Mouse (Mus musculus) kidney, embryonic 14.5 days (tissue): ENCODE measurements around the gene Sirpb1a. TPM values are rescaled to one million over a fixed set of nuclear protein-coding genes. Genes with fewer than 3 reads are reported as not detected.

Experiments used
- ATAC-seq: fragments of 200-750 bp; cut with Nextera tagmentation; 2 replicates; pipeline ENCODE4 v1.8.0; 2017; ENCODE audit warnings: moderate number of reproducible peaks, mild to moderate bottlenecking, moderate TSS enrichment, moderate library complexity; ENCODE audit not compliant: low FRiP score, low TSS enrichment
- H3K27ac ChIP-seq: fragments of 300-500 bp; sonication (generic); 2 replicates; pipeline ENCODE4 v1.5.1; 2014; ENCODE audit warnings: low read depth, mild to moderate bottlenecking, low read length, moderate library complexity, mixed read lengths
- H3K27me3 ChIP-seq: fragments of 300-500 bp; sonication (generic); 2 replicates; pipeline ENCODE4 v1.6.1; 2014; ENCODE audit warnings: mild to moderate bottlenecking, low read length; ENCODE audit not compliant: control insufficient read depth, insufficient read depth
- H3K36me3 ChIP-seq: fragments of 300-500 bp; sonication (generic); 2 replicates; pipeline ENCODE4 v1.6.1; 2014; ENCODE audit warnings: low read length, mixed read lengths; ENCODE audit not compliant: control insufficient read depth, insufficient read depth
- H3K4me1 ChIP-seq: fragments of 300-500 bp; sonication (generic); 2 replicates; pipeline ENCODE4 v1.6.1; 2014; ENCODE audit warnings: low read length, mixed read lengths; ENCODE audit not compliant: control insufficient read depth, insufficient read depth
- H3K4me2 ChIP-seq: fragments of 300-500 bp; sonication (generic); replicated peaks from 2 replicates; pipeline ENCODE4 v1.6.1; 2014; ENCODE audit warnings: low read depth, mild to moderate bottlenecking, low read length
- H3K4me3 ChIP-seq: fragments of 300-500 bp; sonication (generic); 2 replicates; pipeline ENCODE4 v1.5.1; 2014; ENCODE audit warnings: mild to moderate bottlenecking, low read length
- H3K9ac ChIP-seq: fragments of 300-500 bp; sonication (generic); 2 replicates; pipeline ENCODE4 v1.6.1; 2014; ENCODE audit warnings: low read depth, mild to moderate bottlenecking, low read length, moderate library complexity
- H3K9me3 ChIP-seq: fragments of 300-500 bp; sonication (generic); 2 replicates; pipeline ENCODE4 v1.6.1; 2016; ENCODE audit warnings: low read length; ENCODE audit not compliant: control insufficient read depth
- WGBS: fragments of 180-500 bp; shearing (Covaris S2); extraction: QIAGEN DNeasy Blood & Tissue Kit; methylation state at CpG from one replicate; pipeline ENCODE4 v1.1.7; 2014; 5-methylcytosine and 5-hydroxymethylcytosine counted together
- polyA plus RNA-seq: library from polyadenylated mRNA; unstranded; fragments of >200 nt; fragmentation: Nextera tagmentation; extraction: Ambion mirVana; gene quantifications from 2 replicates; pipeline ENCODE4 v1.2.1, GENCODE M21; 2014

Gene Sirpb1a
- polyA plus RNA-seq, 1 experiment from 2014 or later, result not detected

- Histone ChIP-seq H3K27me3 (no peaks in the 10 kb centered on the region), H3K4me2 (no peak overlapping the region), H3K4me1 (no peaks in the 10 kb centered on the region), H3K36me3 (no peaks in the 10 kb centered on the region), H3K4me3 (no peak overlapping the region), H3K9me3 (no peaks in the 10 kb centered on the region), H3K9ac (no peak overlapping the region), H3K27ac (no peak overlapping the region)
- 72% methylated on average over 2 of the region's 2 CpGs for WGBS
- ATAC-seq, result no peak
These were observed 92.1 kb downstream of the Sirpb1a start for GRCm38 (mm10) chr3:15334182-15334581.

GRCm38 (mm10) chr3:15332063-15332462, 94.3 kb downstream of the Sirpb1a start, which contains the start of gene Gm9733:
Gene Gm9733 (minus strand): TSS chr3:15332302.
- no peak within 1 kb of the TSS for H3K9ac ChIP-seq
- no peak within 1 kb of the TSS for H3K4me3 ChIP-seq
- H3K27ac ChIP-seq, result no peak within 1 kb of the TSS
- H3K27me3 ChIP-seq, result no peaks in the 10 kb centered on the region
- H3K9me3 ChIP-seq, result no peaks in the 10 kb centered on the region
- H3K36me3 ChIP-seq, result no peaks in the 10 kb centered on the region
- H3K4me2 ChIP-seq, result no peak within 1 kb of the TSS
- no peak for ATAC-seq
- WGBS, result 89% methylated on average over 3 of the region's 3 CpGs
- H3K4me1 ChIP-seq, result no peaks in the 10 kb centered on the region

GRCm38 (mm10) chr3:15331545-15331944, 94.8 kb downstream of the Sirpb1a start:
- Histone ChIP-seq H3K36me3 (no peaks in the 10 kb centered on the region), H3K9me3 (no peaks in the 10 kb centered on the region), H3K9ac (no peak overlapping the region), H3K27me3 (no peaks in the 10 kb centered on the region), H3K4me3 (no peak overlapping the region), H3K4me2 (no peak overlapping the region), H3K4me1 (no peaks in the 10 kb centered on the region), H3K27ac (no peak overlapping the region)
- 75% methylated on average over 3 of the region's 3 CpGs for WGBS
- no peak for ATAC-seq

GRCm38 (mm10) chr3:15329549-15329948, 96.8 kb downstream of the Sirpb1a start:
- no peaks in the 10 kb centered on the region for H3K9me3 ChIP-seq
- H3K4me1 ChIP-seq, result no peaks in the 10 kb centered on the region
- no peak overlapping the region for H3K9ac ChIP-seq
- no peaks in the 10 kb centered on the region for H3K27me3 ChIP-seq
- H3K4me3 ChIP-seq, result no peak overlapping the region
- ATAC-seq, result no peak
- H3K27ac ChIP-seq, result no peak overlapping the region
- H3K4me2 ChIP-seq, result no peak overlapping the region
- H3K36me3 ChIP-seq, result no peaks in the 10 kb centered on the region

Other genes starting within 250 kb of the Sirpb1a start
- gene Gm9733, start 94.2 kb downstream of the Sirpb1a start, polyA plus RNA-seq, result not detected in 2 replicates
- gene Sirpb1b, start 148.5 kb upstream of the Sirpb1a start, polyA plus RNA-seq, result not detected in 2 replicates